Mouse (Mus musculus) thymus, postnatal 36 days (tissue): ENCODE measurements around the gene Fbxo44.
A peak's percentile ranks its signal among the peaks of the same experiment; 100 is the strongest.
"Not testable (repeated sequence)": the region's sequence is repeated elsewhere in the genome, so short reads cannot be mapped to it uniquely, and the experiment has no call there.

Experiments used
- DNase-seq, 2 experiments: peaks; one replicate each; pipeline ENCODE4 v3.0.0; 2022; ENCODE audit warnings: mixed read lengths in 2 of 2

The Fbxo44 gene

GRCm38 (mm10) chr4:148128672-148129071 is 31.6 kb downstream of the Fbxo44 start:
- no peak for DNase-seq

DNA sequence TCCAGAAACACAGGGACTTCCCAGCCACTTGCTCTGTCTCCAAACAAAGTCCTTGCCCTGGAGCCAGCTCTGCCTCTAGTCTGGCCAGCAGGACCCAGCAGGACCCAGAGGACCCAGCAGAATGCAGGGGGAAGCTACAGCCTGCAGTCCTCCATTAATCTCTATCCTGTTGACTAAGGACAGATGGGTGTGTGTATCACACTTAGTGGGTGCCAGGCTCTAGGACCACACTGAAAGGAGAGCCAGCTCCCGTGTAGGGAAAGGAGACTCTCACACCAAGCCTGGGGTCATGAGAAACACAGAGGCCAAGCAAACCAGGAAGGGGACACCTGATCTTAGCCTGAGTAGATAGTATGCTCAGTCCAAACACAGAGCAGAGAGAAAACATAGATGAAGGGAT is 32.0 kb downstream of the Fbxo44 start:
- DNase-seq, result no peak

- no peak for DNase-seq
Observed at GRCm38 (mm10) chr4:148122694-148123066, 37.6 kb downstream of the Fbxo44 start.

DNA sequence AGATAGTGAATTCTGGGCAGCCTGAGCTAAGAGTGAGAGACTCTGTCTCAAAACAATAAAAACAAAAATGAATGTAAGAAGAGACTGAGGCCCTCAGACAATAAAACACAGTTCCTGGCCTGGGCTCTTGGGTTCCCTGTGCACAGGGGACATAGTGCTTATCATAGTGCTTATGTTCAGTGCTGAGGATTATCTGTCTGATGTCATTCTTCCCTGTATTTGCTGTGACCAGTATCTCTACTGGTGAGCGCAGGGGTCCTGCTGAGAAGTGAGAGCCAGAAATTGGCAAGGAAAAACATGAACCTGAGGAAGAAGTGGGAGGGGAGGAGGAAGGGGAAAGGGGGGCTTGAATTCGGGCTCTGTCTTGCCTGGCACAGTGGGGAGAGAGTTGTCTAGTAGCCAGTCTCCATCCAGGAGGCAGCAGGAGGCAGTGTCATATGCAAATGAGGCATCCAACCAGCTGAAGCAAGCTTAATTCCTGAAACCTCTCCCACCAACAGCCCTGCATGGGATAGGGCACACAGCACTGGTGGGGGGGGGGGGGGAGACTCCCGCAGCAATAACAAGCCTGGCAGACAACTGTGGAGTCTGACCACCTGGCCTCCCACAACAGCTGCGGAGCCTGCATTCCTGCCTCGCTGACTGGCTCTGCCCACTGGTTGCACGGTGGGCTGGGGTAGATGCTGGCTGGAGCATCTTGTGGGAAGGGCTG is 38.1 kb downstream of the Fbxo44 start:
- DNase-seq, result no peak

- DNase-seq, result no peak
Observed at GRCm38 (mm10) chr4:148121362-148121761, 38.9 kb downstream of the Fbxo44 start.

- no peak for DNase-seq
Observed at GRCm38 (mm10) chr4:148120555-148120954, 39.7 kb downstream of the Fbxo44 start.

GRCm38 (mm10) chr4:148119578-148119977 is 40.7 kb downstream of the Fbxo44 start:
- DNase-seq, result not testable (repeated sequence)

GRCm38 (mm10) chr4:148117392-148117791 is 42.9 kb downstream of the Fbxo44 start:
- DNase-seq, result no peak

DNA sequence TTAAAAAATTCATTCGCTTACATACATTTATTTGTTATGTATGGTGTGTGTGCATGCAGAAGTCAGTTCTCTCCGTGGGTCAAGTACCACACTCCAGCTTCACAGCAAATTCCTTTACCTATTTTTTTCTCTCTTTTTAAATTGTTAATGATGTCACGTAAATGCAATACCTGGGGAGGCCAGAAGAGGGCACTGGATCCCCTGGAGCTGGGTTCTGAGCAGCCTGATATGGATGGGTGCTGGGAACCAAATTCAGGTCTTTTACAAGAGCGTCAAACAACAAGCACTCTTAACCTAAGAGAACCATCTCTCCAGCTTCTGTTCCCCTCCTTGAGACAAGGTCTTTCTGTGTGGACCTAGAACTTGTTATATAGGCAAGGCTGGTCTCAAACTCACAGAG is 43.6 kb downstream of the Fbxo44 start:
- no peak for DNase-seq

DNA sequence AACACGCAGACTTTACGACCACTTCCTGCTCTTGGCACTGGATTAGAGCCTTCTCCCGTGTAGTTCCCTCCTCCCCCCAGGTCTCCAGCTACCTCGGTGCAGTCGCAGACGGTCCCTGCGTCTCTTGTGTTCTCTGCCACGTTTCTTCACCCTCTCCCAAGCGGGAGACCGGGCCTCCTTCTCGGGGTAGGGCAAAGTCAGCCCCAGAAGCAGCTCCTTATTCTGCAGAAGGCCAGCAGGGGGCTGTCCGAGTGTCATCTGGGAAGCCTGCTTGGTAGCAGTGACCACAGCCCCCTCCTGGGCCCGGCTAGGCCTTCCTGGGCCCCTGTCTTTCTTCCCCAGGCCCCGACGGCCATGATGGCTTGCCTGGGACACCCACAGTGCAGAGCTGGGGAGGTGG is 44.8 kb downstream of the Fbxo44 start:
- peak; percentile 46 to 52 for DNase-seq

- DNase-seq, result peak; percentile 82 to 86
Observed at GRCm38 (mm10) chr4:148114758-148115391, 45.4 kb downstream of the Fbxo44 start.

DNA sequence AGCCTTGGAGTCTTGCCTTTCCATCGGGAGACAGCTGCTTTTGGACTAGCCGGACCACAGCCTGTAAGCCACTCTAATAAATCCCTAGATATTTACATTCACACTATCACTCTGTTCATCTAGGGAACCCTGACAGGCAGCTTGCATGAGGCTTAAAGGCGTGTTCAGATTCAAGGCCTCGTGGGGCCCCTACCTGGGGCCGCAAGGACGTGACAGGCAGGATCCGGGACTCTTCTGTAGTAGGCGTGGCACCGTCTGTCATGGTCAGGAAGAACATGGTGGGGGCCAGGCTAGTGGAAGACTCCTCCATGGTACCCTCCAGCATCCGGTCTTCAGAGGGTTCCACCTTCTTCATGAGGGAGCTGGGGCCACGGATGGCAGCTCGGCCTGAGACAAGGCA is 47.8 kb downstream of the Fbxo44 start:
- DNase-seq, result no peak

DNA sequence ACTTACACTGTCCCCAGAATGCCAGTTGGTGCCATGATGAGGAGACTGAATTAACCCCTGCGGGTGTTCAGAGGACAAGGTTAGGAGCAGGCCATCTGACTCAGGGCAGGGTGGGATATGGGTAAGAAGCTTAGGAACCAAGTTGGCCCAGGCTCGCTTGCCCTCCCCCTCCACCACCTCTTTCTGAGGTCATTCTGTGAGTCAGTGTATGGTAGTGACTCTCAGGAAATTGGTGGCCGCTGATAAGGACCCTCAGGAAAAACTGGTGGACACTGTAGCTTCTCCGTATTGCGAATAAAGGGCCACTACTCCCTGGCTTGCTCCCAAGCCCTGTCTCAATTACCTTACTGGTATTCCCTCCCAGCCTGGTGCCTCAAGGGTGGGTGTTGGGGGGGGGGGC is 51.1 kb downstream of the Fbxo44 start:
- DNase-seq, result no peak

GRCm38 (mm10) chr4:148108565-148109100 is 51.6 kb downstream of the Fbxo44 start:
- DNase-seq, result no peak

DNA sequence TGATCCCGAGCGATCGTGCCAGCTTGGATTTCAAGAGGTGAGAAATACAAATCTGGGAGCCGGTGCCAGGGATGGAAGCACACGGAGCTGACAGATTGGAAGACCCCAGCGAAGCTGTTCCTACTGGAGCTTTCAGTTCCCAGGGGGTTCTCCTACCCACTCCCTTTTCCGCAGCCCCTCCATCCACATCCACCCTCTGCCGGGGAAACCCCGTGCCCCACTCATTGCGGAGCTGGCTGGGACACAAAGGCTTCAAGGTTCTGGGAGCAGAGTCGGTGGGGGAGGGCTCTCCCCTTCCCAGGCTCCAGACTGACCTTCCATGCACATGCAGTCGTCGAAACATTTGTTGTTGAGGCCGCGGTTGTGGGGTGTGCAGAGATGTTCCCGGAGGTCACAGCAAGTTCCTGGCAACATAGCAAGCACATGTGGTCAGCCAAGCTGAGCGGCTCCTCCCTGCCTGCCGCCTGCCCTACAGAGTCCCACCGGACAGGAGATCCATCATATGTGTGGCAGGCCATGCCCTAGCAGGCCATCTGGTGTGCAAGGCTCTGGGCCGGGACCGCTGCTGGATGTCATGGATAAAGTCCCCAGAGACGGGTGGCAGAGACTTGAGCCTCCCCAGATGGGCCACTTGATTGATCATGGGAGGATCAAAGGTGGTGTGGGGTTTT is 52.5 kb downstream of the Fbxo44 start:
- no peak for DNase-seq

DNA sequence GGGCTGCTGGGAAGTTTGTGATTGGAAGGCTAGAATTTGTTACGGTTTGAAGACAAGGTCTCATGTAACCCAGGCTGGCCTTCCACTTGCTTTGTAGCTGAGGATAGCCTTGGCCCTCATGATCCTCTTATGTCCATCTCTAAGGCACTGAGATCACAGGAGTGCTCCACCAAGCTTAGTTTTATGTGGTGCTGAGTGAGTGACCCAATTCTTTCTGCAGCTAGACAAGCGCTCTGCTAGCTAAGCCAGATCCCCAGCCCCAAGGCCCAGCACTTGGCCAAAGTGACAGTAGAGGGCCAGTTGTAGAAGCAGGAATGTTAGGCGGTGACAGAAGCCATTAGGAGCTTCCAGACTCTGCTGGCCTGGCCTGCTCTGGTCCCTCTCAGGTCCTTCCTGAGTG is 56.1 kb downstream of the Fbxo44 start:
- DNase-seq, result no peak
